Mouse (Mus musculus) cerebellum, adult 9-10 months (tissue): ENCODE measurements around the gene Dnajc13.

Experiments
- DNase-seq: peaks from one replicate; pipeline ENCODE4 v3.0.0; 2022

Gene Dnajc13

DNA sequence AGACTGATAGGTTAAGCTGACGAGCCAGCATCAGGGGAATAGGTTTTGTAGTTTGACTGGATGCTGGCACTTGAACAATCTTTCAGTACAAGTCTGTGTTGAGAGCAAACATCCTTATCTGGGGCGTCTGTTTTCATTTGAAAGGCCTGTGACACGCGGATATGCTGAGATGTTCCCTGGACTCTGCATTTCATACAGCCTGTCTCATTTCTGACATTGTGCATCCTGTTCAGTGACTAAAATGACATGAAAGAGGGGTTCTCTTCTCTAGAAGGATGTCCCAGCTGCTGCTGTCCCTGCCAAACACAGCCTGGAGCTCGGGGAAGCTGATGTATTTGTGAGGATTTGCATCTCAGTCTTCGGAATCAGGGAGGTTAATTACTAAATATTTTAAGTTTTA is 155.2 kb downstream of the Dnajc13 start:
- no peak for DNase-seq

DNA sequence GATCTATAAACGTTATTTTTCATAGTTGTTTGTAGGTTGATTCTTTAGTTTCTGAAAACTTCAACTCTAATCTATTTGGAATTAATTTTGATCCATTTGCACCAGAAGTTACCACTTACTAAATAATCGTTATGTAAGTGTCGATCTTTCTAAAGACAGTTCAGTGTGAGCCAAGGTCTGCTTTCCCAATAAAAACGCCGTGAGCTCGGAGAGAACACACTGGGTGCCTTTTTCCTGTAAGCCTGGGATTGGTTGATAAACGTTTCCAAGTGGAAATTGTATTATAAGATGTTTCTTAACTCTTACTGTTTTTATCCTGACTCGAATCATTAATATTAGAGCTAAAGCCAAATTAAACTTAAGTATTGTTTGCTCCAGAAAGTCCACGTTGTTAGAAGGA is 155.8 kb downstream of the Dnajc13 start:
- DNase-seq = no peak

DNA sequence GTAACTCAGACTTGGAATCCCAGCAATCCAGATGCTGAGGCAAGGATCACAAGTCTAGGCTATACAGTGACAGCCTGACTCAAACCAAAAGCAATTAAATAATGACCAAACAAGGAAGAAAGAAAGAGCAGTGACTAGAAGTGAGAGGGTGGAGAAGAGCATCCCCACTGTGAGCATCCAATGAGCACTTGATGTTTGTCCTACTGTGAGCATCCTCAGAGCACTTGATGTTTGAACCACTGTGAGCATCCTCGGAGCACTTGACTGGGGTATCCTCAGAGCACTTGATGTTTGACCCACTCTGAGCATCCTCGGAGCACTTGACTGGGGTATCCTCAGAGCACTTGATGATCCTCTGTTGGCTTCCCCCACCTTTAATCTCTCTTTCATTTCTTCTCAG is 157.7 kb downstream of the Dnajc13 start:
- DNase-seq = no peak

DNA sequence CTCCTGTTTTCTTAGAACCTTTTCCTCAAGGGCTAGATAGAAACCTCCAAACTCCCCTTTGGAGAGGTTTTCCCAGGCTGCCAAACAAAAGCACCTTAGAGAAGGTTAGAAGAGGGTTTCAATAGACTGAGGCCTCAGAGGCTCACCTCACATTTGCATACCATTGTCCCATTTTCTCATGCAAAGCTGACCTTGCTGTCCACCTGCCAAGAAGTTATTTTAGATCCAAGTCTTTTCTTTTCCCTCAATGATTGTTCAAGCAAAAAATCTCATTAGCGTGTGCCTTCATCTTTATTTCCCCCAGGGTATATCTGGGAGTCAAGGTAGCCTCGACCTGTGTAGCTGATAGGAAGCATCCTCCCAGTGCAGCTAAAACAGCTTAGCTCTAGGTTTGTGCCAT is 159.8 kb downstream of the Dnajc13 start:
- peak; percentile 28 for DNase-seq

GRCm38 (mm10) chr9:104102301-104102700 is 160.4 kb downstream of the Dnajc13 start:
- DNase-seq = no peak

DNA sequence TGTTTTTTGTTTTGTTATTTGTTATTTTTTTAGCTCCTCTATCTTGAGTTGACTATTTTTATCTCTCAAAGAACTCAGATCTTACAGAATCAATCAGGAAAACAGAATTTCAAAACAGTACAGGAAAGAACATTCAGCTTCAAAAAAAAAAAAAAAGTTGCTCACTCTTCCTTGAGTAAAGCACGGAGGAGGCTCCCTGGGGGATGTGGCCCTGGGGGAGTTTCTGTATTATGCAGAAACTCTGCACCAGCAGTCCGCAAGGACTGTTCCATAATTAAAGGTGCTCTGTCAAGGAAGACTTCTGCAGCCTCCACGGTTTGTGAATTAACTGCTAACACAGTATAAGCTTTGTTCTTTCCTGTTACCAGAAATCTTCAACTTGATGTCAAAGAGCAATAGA is 161.3 kb downstream of the Dnajc13 start:
- no peak for DNase-seq
